Mouse (Mus musculus): Measurements from ENCODE around the gene Mosmo.

The Mosmo gene

DNA sequence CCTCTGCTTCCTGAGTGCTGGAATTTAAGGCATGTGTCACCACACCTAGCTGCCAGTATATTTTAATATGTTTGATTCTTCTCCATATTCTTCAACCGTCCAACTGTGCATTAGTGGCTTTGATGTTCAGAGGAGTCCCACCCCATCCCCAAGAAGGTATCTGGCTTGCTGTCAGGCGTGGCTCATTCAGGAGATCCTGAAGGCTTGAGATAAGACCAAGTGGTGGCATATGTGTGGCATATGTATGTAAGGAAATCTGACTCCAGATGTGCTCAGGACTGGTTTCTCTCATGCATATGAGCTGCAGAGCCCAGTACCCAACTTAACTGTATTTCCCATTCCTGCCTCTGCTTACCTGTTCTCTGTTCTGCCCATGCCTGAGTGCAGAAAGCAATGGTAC is 100.6 kb downstream of the Mosmo start:
- DNase-seq (ENCODE audit: low spot score): no peak
